Mouse (Mus musculus): Measurements from ENCODE around the gene Cox20. TPM values are rescaled to one million over a fixed set of nuclear protein-coding genes. Genes with fewer than 3 reads are reported as not detected.
"Not testable (repeated sequence)": the region's sequence is repeated elsewhere in the genome, so short reads cannot be mapped to it uniquely, and the experiment has no call there.

Gene Cox20
- polyA plus RNA-seq, 1 experiment from 2014 or later = 160 TPM

- H3K27ac ChIP-seq = peak overlapping the region; percentile 99
- peak overlapping the region; percentile 70 for H3K4me2 ChIP-seq (replicated peaks)
- peaks cover 25% of the 10 kb centered on the region for H3K4me1 ChIP-seq (replicated peaks)
- H3K4me3 ChIP-seq (replicated peaks) = peak overlapping the region; percentile 100
- no peak for ATAC-seq
- H3K36me3 ChIP-seq = peaks cover 12% of the 10 kb centered on the region
- H3K9me3 ChIP-seq = no peaks in the 10 kb centered on the region
- H3K27me3 ChIP-seq = no peaks in the 10 kb centered on the region
- WGBS = 6% methylated on average over 6 of the region's 6 CpGs
- peak overlapping the region; percentile 100 for H3K9ac ChIP-seq (replicated peaks)
Observed at GRCm38 (mm10) chr1:178338318-178338641, 19.4 kb downstream of the Cox20 start.

- Histone ChIP-seq H3K27me3 (no peaks in the 10 kb centered on the region), H3K9me3 (no peaks in the 10 kb centered on the region), H3K27ac (no peak overlapping the region), H3K4me2 (replicated peaks) (no peak overlapping the region), H3K4me1 (replicated peaks) (peaks cover 7% of the 10 kb centered on the region), H3K4me3 (replicated peaks) (no peak overlapping the region), H3K36me3 (peaks cover under 1% of the 10 kb centered on the region; the same call in 1 of the 2 replicates), H3K9ac (replicated peaks) (no peak overlapping the region)
- WGBS = 89% methylated on average over 2 of the region's 2 CpGs
- ATAC-seq = no peak
Observed at GRCm38 (mm10) chr1:178340213-178340612, 21.3 kb downstream of the Cox20 start.

GRCm38 (mm10) chr1:178341435-178341834, 22.5 kb downstream of the Cox20 start:
- H3K27me3 ChIP-seq = no peaks in the 10 kb centered on the region
- H3K27ac ChIP-seq = no peak overlapping the region
- H3K4me2 ChIP-seq (replicated peaks) = no peak overlapping the region
- H3K4me3 ChIP-seq (replicated peaks) = no peak overlapping the region
- no peak overlapping the region for H3K9ac ChIP-seq (replicated peaks)
- peaks cover 6% of the 10 kb centered on the region; the same call in 1 of the 2 replicates for H3K4me1 ChIP-seq (replicated peaks)
- ATAC-seq = no peak
- no peaks in the 10 kb centered on the region for H3K9me3 ChIP-seq
- WGBS = 84% methylated on average over 3 of the region's 3 CpGs
- H3K36me3 ChIP-seq = no peaks in the 10 kb centered on the region

- no peaks in the 10 kb centered on the region for H3K27me3 ChIP-seq
- peaks cover 6% of the 10 kb centered on the region; the same call in 1 of the 2 replicates for H3K4me1 ChIP-seq (replicated peaks)
- no peak overlapping the region for H3K4me2 ChIP-seq (replicated peaks)
- no peak overlapping the region for H3K9ac ChIP-seq (replicated peaks)
- 79% methylated on average over 1 of the region's 1 CpGs for WGBS
- no peaks in the 10 kb centered on the region for H3K36me3 ChIP-seq
- no peaks in the 10 kb centered on the region for H3K9me3 ChIP-seq
- H3K4me3 ChIP-seq (replicated peaks) = no peak overlapping the region
- ATAC-seq = no peak
- no peak overlapping the region for H3K27ac ChIP-seq
Observed at GRCm38 (mm10) chr1:178342063-178342462, 23.1 kb downstream of the Cox20 start.

- H3K36me3 ChIP-seq = no peaks in the 10 kb centered on the region
- H3K4me1 ChIP-seq (replicated peaks) = peaks cover 6% of the 10 kb centered on the region; the same call in 1 of the 2 replicates
- H3K9me3 ChIP-seq = no peaks in the 10 kb centered on the region
- no peak overlapping the region for H3K27ac ChIP-seq
- H3K4me2 ChIP-seq (replicated peaks) = no peak overlapping the region
- H3K27me3 ChIP-seq = no peaks in the 10 kb centered on the region
- 75% methylated on average over 5 of the region's 5 CpGs for WGBS
- no peak overlapping the region for H3K9ac ChIP-seq (replicated peaks)
- no peak overlapping the region for H3K4me3 ChIP-seq (replicated peaks)
- ATAC-seq = no peak
Observed at GRCm38 (mm10) chr1:178342612-178343011, 23.7 kb downstream of the Cox20 start.

GRCm38 (mm10) chr1:178344071-178344805, 25.3 kb downstream of the Cox20 start:
- H3K4me1 ChIP-seq (replicated peaks); H3K9ac ChIP-seq (replicated peaks); H3K9me3 ChIP-seq; H3K36me3 ChIP-seq; H3K27ac ChIP-seq; ATAC-seq; H3K4me3 ChIP-seq (replicated peaks); H3K4me2 ChIP-seq (replicated peaks); H3K27me3 ChIP-seq: not testable (repeated sequence)
- WGBS = 93% methylated on average over 10 of the region's 10 CpGs

GRCm38 (mm10) chr1:178350792-178351191, 31.9 kb downstream of the Cox20 start:
- Histone ChIP-seq H3K27ac (no peak overlapping the region), H3K4me3 (replicated peaks) (no peak overlapping the region), H3K9ac (replicated peaks) (no peak overlapping the region), H3K36me3 (no peaks in the 10 kb centered on the region), H3K4me2 (replicated peaks) (no peak overlapping the region), H3K4me1 (replicated peaks) (no peaks in the 10 kb centered on the region), H3K27me3 (no peaks in the 10 kb centered on the region), H3K9me3 (no peaks in the 10 kb centered on the region)
- 99% methylated on average over 2 of the region's 2 CpGs for WGBS
- no peak for ATAC-seq

- H3K9ac ChIP-seq (replicated peaks) = no peak overlapping the region
- H3K9me3 ChIP-seq = no peaks in the 10 kb centered on the region
- no peak overlapping the region for H3K4me2 ChIP-seq (replicated peaks)
- H3K27ac ChIP-seq = no peak overlapping the region
- no peaks in the 10 kb centered on the region for H3K4me1 ChIP-seq (replicated peaks)
- H3K4me3 ChIP-seq (replicated peaks) = no peak overlapping the region
- ATAC-seq = no peak
- no peaks in the 10 kb centered on the region for H3K27me3 ChIP-seq
- H3K36me3 ChIP-seq = no peaks in the 10 kb centered on the region
Observed at GRCm38 (mm10) chr1:178351643-178352042, 32.7 kb downstream of the Cox20 start.

GRCm38 (mm10) chr1:178354576-178354975, 35.6 kb downstream of the Cox20 start:
- no peak for ATAC-seq
- Histone ChIP-seq H3K9me3 (no peaks in the 10 kb centered on the region), H3K4me1 (replicated peaks) (no peaks in the 10 kb centered on the region), H3K36me3 (no peaks in the 10 kb centered on the region), H3K4me3 (replicated peaks) (no peak overlapping the region), H3K4me2 (replicated peaks) (no peak overlapping the region), H3K9ac (replicated peaks) (no peak overlapping the region), H3K27me3 (no peaks in the 10 kb centered on the region), H3K27ac (no peak overlapping the region)
- 68% methylated on average over 3 of the region's 3 CpGs for WGBS

GRCm38 (mm10) chr1:178357776-178358710, 39.1 kb downstream of the Cox20 start:
- H3K27me3 ChIP-seq = no peaks in the 10 kb centered on the region
- no peak for ATAC-seq
- no peaks in the 10 kb centered on the region for H3K4me1 ChIP-seq (replicated peaks)
- H3K4me2 ChIP-seq (replicated peaks) = no peak overlapping the region
- H3K9ac ChIP-seq (replicated peaks) = no peak overlapping the region
- no peak overlapping the region for H3K4me3 ChIP-seq (replicated peaks)
- 73% methylated on average over 12 of the region's 12 CpGs for WGBS
- H3K9me3 ChIP-seq = no peaks in the 10 kb centered on the region
- H3K36me3 ChIP-seq = no peaks in the 10 kb centered on the region
- H3K27ac ChIP-seq = no peak overlapping the region

- H3K9me3 ChIP-seq = no peaks in the 10 kb centered on the region
- ATAC-seq = no peak
- WGBS = 85% methylated on average over 11 of the region's 11 CpGs
- no peaks in the 10 kb centered on the region for H3K4me1 ChIP-seq (replicated peaks)
- no peak overlapping the region for H3K27ac ChIP-seq
- no peaks in the 10 kb centered on the region for H3K27me3 ChIP-seq
- no peak overlapping the region for H3K9ac ChIP-seq (replicated peaks)
- H3K4me2 ChIP-seq (replicated peaks) = no peak overlapping the region
- no peak overlapping the region for H3K4me3 ChIP-seq (replicated peaks)
- H3K36me3 ChIP-seq = no peaks in the 10 kb centered on the region
Observed at GRCm38 (mm10) chr1:178360264-178360663, 41.3 kb downstream of the Cox20 start.

- Histone ChIP-seq H3K9me3 (no peaks in the 10 kb centered on the region), H3K4me3 (replicated peaks) (no peak overlapping the region), H3K4me1 (replicated peaks) (no peaks in the 10 kb centered on the region), H3K9ac (replicated peaks) (no peak overlapping the region), H3K27me3 (no peaks in the 10 kb centered on the region), H3K4me2 (replicated peaks) (no peak overlapping the region), H3K27ac (no peak overlapping the region), H3K36me3 (no peaks in the 10 kb centered on the region)
- no peak for ATAC-seq
- WGBS = 43% methylated on average over 2 of the region's 2 CpGs
Observed at GRCm38 (mm10) chr1:178360702-178361101, 41.8 kb downstream of the Cox20 start.

Data from midbrain, embryonic 13.5 days (tissue).